Mouse (Mus musculus) lung, adult 2 months (tissue): ENCODE data around the gene Atp13a1.

ENCODE experiments used
- CTCF ChIP-seq: fragments of 200-500 bp; IDR thresholded peaks from 2 replicates; pipeline ENCODE4 v1.5.1; 2011; ENCODE audit warnings: mild to moderate bottlenecking, low read length, control low read depth; ENCODE audit not compliant: insufficient read depth
- POLR2A ChIP-seq: fragments of 200-500 bp; IDR thresholded peaks from 2 replicates; pipeline ENCODE4 v1.6.1; 2011; ENCODE audit warnings: low read depth, mild to moderate bottlenecking, control low read depth, low read length, borderline replicate concordance; ENCODE audit errors: extremely low read depth

GRCm38 (mm10) chr8:69832298-69832853 is 41.4 kb downstream of the Atp13a1 start, which contains the start of gene Pbx4:
- no peak for TF ChIP-seq CTCF
- no peak for TF ChIP-seq POLR2A
